Mouse (Mus musculus) layer of hippocampus, adult 2 months (tissue): Measurements from ENCODE around the gene Prdm16. TPM values are rescaled to one million over a fixed set of nuclear protein-coding genes. Genes with fewer than 3 reads are reported as not detected.

Experiments used
- DNase-seq, 2 experiments: peaks; one replicate each; pipeline ENCODE4 v3.0.0; 2022; ENCODE audit warnings: low spot score in 2 of 2
- H3K27ac ChIP-seq: fragments of 200-600 bp; 2 replicates; pipeline ENCODE4 v1.8.1; 2022
- H3K4me3 ChIP-seq: fragments of 200-600 bp; 2 replicates; pipeline ENCODE4 v1.8.1; 2022; ENCODE audit warnings: mild to moderate bottlenecking
- CTCF ChIP-seq: fragments of 200-600 bp; conservative IDR thresholded peaks from 2 replicates; pipeline ENCODE4 v1.8.1; 2022; ENCODE audit warnings: antibody characterized with exemption, mild to moderate bottlenecking, moderate library complexity
- total RNA-seq, 2 experiments: library from RNA; stranded (reverse); gene quantifications; 2 replicates each; pipeline ENCODE4 v1.2.3; 2021

Gene Prdm16
- total RNA-seq, 2 experiments from 2014 or later = 10.8 to 11.5 TPM

DNA sequence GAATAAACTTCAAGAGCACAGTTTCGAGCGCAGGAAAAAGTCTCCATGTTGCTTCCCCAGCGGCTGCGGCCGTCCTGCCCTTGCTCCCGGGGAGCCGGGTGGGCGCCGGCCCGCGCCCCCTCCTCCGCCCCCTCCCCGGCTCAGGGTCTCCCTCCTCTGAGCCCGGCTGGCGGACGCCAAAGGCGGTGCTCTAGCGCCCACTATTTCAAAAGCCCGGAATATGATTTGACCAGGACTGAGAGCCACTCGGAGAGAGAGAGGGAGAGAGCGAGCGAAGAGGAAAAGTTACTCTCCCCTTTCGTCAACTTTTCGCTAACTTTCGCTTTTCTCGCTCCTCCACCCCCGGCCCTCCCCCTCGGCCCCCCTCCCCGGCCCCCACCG is 630 bp downstream of the Prdm16 start:
- no peak for DNase-seq
- peak overlapping the region; percentile 86 for H3K27ac ChIP-seq
- TF ChIP-seq CTCF = peak; percentile 52
- H3K4me3 ChIP-seq = peak overlapping the region; percentile 54

GRCm38 (mm10) chr4:154635241-154636052 is 1.2 kb downstream of the Prdm16 start:
- H3K4me3 ChIP-seq = peak overlapping the region; percentile 54
- DNase-seq = no peak
- no peak for TF ChIP-seq CTCF
- H3K27ac ChIP-seq = peak overlapping the region; percentile 86

DNA sequence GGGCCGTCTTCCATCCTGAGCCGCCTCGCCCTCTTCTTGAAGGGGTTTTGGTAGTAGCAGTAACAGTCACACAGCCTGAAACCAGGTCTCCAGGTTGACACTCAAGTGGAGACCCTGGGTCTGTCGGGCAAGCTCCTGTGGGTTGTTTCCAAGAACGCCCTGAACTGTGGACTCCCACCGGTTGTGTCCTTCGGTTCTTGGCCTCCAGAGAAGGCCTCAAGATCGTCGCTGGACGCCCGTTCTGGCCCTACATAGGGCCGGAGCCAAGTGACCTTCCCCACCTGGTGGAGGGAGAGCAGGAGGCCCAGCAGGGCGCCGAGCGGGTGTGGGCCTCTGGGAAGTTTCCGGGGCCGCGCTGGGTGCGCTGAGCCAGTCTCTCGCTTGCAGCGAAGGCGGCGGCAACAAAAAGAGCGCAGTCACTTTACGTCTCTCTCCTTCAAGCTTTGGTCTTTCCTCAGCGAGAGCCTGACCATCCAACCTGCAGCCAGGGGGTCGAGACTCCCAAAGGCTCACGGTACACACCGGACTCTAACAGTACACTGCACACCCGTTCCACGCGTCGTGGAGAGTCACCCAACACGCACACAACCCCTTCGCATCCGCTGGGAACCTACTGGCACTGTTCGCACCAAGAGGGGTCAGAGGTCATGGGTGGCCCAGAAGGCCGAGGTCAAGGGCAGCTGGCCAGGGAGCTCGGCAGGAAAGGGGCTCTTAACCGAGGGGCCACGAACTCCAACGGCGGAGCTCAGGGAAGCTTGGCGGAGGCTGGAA is 2.0 kb downstream of the Prdm16 start:
- Histone ChIP-seq H3K4me3 (peak overlapping the region; percentile 54), H3K27ac (peak overlapping the region; percentile 86)
- no peak for TF ChIP-seq CTCF
- DNase-seq = no peak

DNA sequence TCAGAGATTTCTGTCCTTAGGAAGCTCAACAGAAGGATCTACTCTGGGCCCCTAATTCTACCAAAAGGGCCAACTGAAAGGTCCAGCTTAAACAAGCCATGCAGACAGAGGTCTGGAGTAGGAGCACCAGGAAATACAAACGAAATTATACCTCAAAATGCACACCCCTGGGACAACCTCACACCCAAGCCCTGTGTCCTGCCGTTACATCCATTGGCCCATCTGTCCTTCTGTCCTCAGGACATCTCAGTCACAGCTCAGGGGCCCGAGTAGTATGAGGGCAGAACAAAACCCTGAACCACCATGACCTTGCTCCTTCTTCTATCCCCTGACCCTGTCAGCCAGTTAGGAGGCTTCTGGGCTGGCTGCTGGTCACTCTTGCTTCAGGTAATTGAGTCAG is 2.7 kb downstream of the Prdm16 start:
- DNase-seq = no peak
- Histone ChIP-seq H3K4me3 (peak overlapping the region; percentile 54), H3K27ac (peak overlapping the region; percentile 86)
- no peak for TF ChIP-seq CTCF

DNA sequence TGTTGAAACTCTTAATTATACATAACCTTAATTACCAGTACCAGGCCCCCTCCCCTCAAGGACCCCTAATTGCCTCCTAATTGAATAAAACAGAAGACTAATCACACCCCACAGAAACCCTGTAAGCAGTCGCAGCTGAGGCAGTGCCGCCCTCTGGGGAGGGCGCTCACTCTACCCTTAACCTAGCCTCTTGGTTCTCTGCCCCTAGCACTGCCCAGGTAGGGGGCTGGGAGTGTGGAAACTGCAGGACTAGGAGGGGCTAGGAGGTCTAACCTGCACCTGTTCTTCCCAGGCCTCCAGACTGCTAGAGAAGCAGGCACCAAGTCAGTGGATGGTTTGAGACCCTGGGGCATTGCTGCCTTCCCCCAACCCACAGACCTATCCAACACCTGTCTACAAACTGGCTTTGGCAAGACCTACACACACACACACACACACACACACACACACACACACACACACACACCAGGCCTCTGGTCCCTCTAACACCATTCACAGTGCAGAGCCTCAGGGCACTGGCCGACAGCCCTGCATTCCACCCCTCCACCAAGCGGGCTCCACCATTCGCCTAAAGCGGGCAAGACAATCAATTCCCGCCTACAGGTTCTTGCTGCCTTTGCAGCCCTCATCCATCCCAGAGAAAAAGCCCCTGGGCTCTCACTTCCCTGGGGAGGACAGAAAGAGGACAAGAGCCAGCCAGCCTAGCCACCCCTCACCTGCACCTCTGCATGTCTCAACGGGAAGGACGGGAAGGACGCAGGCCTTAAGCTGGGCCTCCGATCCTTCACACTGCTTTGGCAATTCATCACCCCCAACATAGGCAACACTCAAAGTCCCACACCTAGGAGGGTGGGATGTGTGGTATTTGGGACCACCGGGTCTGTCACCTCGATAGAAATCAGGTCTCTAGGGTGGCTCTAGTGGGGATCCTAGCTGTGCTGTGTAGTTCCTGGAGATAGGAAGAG is 3.6 kb downstream of the Prdm16 start:
- Histone ChIP-seq H3K27ac (peak overlapping the region; percentile 86), H3K4me3 (peak overlapping the region; percentile 54)
- no peak for DNase-seq
- no peak for TF ChIP-seq CTCF

GRCm38 (mm10) chr4:154630763-154631162 is 5.9 kb downstream of the Prdm16 start:
- no peak for TF ChIP-seq CTCF
- Histone ChIP-seq H3K4me3 (no peak overlapping the region), H3K27ac (0 out of 2 replicates have a peak overlapping the region, but pooled peaks have one; percentile 23)
- DNase-seq = no peak

DNA sequence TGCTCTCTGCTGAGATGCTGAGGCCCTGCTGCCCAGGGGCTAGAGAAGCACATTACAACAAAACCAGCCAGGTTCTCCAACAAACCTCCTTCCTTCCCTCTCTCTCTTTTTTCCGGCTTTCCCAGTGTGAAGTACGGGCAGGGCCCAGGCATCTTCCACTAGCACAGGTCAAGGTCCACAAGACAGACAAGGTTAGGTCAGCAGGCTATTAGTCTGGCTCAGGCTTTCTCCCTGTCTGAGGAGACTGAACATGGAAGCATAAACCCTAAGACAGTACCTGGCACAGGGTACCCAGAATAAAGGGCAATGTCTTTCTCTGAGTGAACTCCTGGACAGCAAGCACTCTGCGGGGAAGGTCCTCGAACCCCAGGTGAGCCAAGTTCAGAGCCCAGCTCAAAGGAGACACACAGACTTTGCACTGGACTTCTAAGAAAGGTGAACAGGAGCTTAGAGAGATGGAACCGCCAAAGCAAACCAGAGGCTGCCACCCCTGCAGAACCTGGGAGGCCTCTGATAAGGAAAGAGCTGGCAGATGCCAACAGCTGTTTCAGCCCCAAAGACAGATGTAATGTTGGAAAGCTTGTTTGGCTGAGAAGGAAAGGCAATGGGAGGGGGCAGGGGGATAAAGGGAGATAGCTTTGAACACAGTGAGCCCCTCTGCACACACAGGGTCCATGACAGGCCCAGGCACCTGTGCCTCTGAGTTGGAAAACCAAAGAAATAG is 9.1 kb downstream of the Prdm16 start:
- TF ChIP-seq CTCF = no peak
- DNase-seq = no peak
- Histone ChIP-seq H3K4me3 (no peak overlapping the region), H3K27ac (0 out of 2 replicates have a peak overlapping the region, but pooled peaks have one; percentile 14)

GRCm38 (mm10) chr4:154626282-154626681 is 10.4 kb downstream of the Prdm16 start:
- no peak for TF ChIP-seq CTCF
- H3K27ac ChIP-seq = peak overlapping the region; percentile 23; the same call in 1 of the 2 replicates
- no peak for DNase-seq
- H3K4me3 ChIP-seq = no peak overlapping the region

DNA sequence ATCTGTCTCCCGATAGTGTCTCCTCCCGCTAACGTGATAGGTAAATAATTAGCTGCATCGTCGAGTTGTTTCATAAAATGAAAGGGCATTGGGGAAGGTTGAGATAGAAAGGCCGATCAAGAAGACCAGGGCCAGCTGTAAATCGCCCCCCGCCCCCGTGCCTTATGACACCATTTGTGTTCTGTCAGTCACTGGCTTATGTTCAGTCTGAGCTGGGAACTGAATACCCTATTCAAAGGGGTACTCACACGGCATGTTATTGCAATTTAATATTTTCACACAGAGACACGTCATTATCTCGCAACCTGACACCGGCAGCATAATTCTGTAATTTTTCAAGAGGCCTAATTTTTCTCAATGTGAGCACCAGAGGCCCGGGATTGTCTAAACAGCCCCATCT is 11.0 kb downstream of the Prdm16 start:
- no peak for TF ChIP-seq CTCF
- Histone ChIP-seq H3K4me3 (no peak overlapping the region), H3K27ac (no peak overlapping the region)
- no peak for DNase-seq

DNA sequence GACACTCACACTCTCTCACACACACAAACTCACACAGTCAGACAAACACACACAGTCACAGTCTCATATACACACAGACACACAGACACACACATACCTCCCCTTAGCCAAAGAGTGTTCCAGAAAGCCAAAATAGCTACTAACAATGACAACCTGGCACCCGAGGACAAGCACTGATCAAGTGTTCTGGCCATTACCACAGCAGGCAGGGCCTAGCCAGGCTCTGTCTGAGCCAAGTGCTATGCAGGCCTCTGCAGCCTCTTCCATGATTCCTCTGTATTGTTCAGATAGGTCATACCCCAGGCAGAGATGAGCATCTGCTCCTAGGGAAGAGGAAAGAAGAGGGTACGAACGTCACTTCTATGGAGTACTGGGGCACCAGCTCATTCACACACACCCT is 13.4 kb downstream of the Prdm16 start:
- TF ChIP-seq CTCF = no peak
- DNase-seq = no peak
- H3K27ac ChIP-seq = no peak overlapping the region
- H3K4me3 ChIP-seq = no peak overlapping the region

DNA sequence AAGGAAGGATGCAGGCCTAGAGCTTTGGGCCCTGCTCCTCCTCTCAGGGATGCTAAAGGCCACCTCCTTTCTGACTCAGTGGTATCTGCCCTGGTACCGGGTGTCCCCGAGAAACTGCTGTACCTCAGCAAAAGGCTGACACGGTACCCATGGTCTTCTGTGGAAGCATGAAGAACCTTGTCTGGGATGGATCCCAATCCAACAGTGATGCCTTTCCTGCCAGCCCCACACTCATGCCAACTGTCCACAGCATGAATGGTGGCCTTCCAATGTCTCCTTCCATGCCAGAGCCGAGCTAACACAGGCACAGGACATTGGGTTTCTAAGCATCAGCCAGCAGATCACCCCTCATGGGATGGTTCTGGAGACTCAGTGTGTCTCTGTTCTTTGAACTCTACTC is 14.2 kb downstream of the Prdm16 start:
- Histone ChIP-seq H3K27ac (no peak overlapping the region), H3K4me3 (no peak overlapping the region)
- no peak for DNase-seq
- no peak for TF ChIP-seq CTCF

- TF ChIP-seq CTCF = no peak
- DNase-seq = no peak
- H3K27ac ChIP-seq = peak overlapping the region; percentile 32; the same call in 1 of the 2 replicates
- H3K4me3 ChIP-seq = no peak overlapping the region
These were observed 25.5 kb downstream of the Prdm16 start for GRCm38 (mm10) chr4:154611167-154611566.
